Mouse (Mus musculus) CD4-positive, CD25-positive, alpha-beta regulatory T cell, adult 2 months (primary cell): ENCODE measurements around the gene Zbtb7b.

ENCODE experiments used
- DNase-seq: peaks from one replicate; pipeline ENCODE4 v3.0.0-alpha.2; 2012; ENCODE audit warnings: low read depth, low spot score

The Zbtb7b gene

DNA sequence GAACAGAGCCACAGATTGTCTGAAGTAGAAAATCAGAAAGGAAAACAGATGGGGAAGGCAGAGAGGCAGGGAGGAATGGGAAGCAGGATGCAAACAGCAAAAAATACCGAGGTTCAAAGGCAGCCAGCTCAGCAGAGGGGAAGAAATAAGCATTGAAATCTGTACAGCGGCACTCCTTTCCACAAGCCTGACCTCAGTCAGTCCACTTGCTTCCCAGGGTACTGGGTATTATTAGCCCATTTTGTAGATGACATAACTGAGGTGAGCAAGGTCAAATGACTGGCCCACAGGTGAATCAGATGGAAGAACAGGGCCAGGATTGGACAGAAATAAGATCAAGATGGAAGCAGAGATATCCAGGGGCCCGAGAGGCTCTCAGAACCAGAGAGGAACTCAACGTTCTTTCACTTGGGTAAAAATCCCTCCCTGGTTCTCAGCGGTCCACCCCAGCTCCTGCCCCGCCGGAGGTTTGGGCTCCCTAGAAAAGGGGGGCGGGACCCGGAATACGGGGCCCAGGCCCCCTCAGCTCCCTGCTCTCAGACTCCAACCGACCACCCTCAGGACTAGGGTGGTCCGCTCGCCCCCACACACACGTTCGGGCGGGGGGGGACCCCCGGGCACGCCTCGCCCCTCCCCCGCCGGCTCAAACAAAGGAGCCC, 57.4 kb downstream of the Zbtb7b start:
- DNase-seq, result peak; percentile 21

- DNase-seq, result no peak
Measured at GRCm38 (mm10) chr3:89336529-89336928, 58.0 kb downstream of the Zbtb7b start.

- DNase-seq, result no peak
Measured at GRCm38 (mm10) chr3:89333053-89333452, 61.5 kb downstream of the Zbtb7b start.

DNA sequence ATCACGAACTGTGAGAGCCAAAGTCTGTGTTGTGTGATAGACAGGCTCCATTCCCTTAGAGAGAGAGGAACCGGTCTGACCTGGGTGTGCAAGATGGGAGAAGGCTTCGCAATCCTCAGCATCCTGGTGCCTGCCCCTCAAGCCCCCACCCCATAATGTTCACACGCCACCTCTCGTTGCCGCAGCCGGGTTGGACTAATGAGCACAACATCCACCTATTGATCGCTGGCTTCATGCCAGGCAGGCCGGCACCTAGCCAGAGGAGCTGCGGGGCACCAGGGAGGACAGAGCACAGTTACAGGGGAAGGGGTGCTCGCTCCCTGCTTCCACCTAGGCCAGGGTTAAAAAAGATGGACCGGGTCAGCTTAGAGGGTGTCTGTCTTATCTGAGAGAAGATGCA, 62.1 kb downstream of the Zbtb7b start:
- no peak for DNase-seq

- no peak for DNase-seq
Measured at GRCm38 (mm10) chr3:89332013-89332412, 62.6 kb downstream of the Zbtb7b start.

GRCm38 (mm10) chr3:89331561-89331960, 63.0 kb downstream of the Zbtb7b start:
- no peak for DNase-seq

GRCm38 (mm10) chr3:89330948-89331347, 63.6 kb downstream of the Zbtb7b start:
- no peak for DNase-seq

GRCm38 (mm10) chr3:89330346-89330745, 64.2 kb downstream of the Zbtb7b start:
- DNase-seq, result no peak

DNA sequence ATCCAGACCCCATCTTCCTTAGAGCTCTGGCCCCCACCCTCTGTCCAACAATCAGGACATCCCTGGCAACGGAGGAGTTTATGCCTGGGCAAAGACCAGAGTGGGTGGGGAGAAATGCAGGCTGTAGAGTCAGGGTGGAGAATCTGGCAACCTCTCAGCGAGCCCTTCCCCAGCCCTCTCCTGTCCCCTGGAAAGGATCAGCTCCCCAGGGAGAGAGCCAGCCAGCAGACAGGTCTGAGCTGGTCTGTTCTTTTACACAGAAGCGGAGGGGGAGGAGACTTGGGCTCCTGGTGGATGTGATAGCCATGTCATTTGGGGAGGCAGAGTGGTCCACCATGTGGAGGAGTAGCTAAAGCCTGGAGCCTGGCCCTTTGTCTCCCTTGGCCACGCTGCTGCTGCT, 66.0 kb downstream of the Zbtb7b start:
- DNase-seq, result no peak
